Mouse (Mus musculus) splenic B cell, adult 2 months (primary cell): Measurements from ENCODE around the gene Trpm6.
"Not testable (repeated sequence)": the region's sequence is repeated elsewhere in the genome, so short reads cannot be mapped to it uniquely, and the experiment has no call there.

Experiments used
- DNase-seq: peaks from one replicate; pipeline ENCODE4 v3.0.0-alpha.2; 2011; ENCODE audit warnings: low read depth, low spot score
- H3K27me3 ChIP-seq: 2 replicates; pipeline ENCODE4 v1.6.1; 2012; ENCODE audit warnings: mild to moderate bottlenecking, low read length, moderate library complexity, mixed read lengths; ENCODE audit not compliant: control insufficient read depth, poor library complexity, insufficient read depth, severe bottlenecking
- H3K36me3 ChIP-seq: 2 replicates; pipeline ENCODE4 v1.6.1; 2012; ENCODE audit warnings: mild to moderate bottlenecking, low read length, moderate library complexity, mixed read lengths; ENCODE audit not compliant: control insufficient read depth, poor library complexity, insufficient read depth, severe bottlenecking

Trpm6 gene

DNA sequence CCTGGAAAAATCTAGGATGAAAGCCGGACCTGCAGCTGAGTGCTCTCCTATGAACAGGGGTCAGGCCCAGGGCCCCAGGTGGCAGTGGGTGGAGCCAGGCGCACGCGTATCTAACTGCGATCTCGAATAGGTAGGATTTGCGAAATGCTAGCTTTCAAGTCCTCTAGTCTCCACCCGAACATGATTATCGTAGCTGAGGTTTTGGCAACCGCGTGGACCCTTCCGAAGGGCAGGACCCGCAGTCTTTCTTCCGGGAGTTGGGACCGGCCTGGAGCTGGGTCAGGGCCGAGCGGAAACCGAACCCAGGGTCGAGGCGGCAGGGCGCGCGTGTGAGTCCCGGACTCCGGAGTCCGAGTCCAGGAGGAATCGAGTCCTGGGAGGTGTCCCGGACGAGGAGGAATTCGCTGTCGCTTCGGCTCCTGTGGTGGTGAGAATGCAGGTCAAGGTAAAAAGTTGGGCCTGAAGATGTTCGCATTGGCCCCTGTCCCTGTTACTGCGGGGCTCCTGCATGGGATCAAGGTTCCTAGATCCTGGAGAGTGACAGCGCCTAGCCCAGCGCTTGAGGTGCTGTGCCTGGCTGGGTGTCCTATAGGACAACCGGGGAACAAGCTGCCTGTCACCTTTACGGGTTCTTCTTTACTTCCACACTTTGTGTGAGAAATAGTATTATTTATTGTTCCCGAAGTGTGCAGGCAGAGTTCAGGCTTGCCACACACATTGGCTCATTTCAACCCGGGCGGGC is at the start of gene Trpm6:
Trpm6 (plus strand) TSS at position 386 of the 742 bp plus-strand sequence.
- Histone ChIP-seq H3K27me3 (no peaks in the 10 kb centered on the region), H3K36me3 (no peaks in the 10 kb centered on the region)
- no peak for DNase-seq

DNA sequence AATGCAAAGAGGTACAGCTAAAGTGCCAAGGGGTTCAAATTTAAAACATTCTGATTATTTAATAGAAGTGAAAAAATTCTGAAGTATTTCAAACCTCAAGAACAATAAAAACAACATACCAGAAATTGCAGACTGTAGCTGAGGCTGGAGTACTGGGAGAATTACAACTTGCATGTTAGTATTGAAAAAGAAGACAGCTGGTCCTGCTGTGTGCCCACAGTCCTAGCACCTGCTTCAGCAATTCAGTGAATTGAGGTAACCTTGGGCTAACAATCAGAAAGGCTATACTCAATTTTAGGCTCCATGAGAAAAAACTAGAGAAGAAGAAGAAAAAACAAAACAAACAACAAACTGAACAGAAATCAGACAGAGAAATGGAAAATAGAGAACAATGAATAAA is 41.7 kb upstream of the Trpm6 start:
- Histone ChIP-seq H3K27me3 (no peaks in the 10 kb centered on the region; the same call in 1 of the 2 replicates), H3K36me3 (no peaks in the 10 kb centered on the region)
- DNase-seq = no peak

DNA sequence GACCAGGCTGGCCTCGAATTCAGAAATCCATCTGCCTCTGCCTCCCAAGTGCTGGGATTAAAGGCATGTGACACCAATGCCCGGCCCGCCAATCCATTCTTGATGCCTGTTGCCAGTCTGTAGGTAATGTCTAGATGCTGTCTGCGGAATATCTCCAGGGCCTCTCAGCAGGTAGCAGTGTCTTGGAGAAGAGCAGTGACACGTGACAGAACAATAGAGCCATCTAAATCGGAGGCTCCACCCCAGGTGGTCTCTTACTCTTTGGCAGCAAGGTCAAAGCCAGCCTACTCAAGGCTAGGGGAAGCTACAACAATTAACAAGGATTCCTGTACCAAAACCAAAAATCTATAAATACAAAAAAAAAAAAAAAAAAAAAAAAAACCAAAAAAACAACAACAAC is 38.9 kb upstream of the Trpm6 start:
- no peak for DNase-seq
- H3K27me3 ChIP-seq = no peaks in the 10 kb centered on the region; the same call in 1 of the 2 replicates
- no peaks in the 10 kb centered on the region for H3K36me3 ChIP-seq

DNA sequence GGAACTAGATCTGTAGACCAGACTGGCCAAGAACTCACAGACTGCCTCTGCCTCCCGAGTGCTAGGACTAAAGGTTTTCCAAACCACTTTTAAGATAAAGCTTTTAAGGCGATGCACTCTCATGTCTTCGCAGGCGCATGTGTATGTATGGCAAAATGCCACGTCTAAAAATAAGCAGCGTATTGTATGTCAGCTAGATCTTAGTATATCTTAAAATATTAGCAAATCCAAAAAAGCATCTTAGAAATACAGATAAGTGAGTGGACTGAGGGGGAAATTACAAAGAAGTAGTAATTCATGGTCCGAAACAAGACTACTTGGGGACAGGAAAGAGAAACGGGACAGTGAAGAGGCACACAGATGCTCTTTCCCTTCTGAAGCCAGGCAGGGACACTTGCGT is 38.2 kb upstream of the Trpm6 start:
- no peak for DNase-seq
- H3K36me3 ChIP-seq = no peaks in the 10 kb centered on the region
- no peaks in the 10 kb centered on the region; the same call in 1 of the 2 replicates for H3K27me3 ChIP-seq

DNA sequence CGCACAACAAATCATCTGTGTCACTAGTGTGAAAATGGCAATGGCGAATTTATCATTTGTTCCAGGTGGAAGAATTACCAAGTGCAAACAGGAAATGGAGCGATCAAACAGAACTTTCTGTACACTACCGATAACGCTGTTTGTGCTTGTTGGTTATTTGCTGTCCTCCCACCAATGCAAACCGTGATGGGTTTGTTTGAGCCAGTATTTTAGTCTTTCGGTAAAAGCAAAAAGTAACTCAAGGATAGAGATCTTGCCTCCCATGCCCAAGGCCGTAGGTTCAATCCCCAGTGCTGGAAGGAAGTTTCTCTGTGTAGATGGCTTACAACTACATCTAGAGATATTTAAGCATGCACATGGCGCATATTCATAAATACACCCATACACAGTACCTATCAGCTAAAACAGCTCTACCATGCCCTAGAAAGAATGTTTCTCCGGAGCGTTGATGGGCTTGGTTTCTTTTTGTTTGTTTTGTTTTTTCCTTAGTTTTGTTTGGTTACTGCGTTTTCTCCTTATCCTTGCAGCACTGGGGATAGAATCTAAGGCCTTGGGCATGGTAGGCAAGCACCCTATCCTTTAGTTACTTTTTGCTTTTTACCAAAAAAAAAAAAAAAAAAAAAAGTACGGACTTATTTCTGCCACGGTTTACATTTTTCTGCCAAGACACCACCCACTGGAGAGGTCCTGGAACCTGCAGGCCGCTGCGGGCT is 37.5 kb upstream of the Trpm6 start:
- no peaks in the 10 kb centered on the region; the same call in 1 of the 2 replicates for H3K27me3 ChIP-seq
- DNase-seq = peak; percentile 8
- no peaks in the 10 kb centered on the region for H3K36me3 ChIP-seq

DNA sequence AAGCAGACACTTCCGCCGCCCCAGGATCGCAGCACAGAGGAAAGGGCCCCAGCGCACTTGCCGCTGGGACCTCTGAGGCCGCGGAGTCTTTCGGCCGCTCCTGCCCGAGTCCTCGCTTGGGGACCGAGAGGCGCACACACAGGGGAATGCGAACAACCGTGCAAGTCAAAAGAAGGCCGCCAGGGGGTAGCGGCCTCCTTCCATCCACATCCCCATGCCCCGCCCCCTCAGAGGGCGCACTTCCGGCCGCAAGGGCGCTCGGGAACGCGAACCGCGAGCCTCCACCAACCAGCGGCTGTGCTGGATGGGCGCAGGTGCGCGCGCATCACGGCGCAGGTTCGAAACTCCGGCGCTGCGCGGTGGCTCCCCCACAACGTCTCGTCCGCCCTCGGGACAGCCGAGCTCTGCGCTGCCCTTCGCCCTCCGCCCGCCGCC is 36.9 kb upstream of the Trpm6 start, which contains the start of gene D030056L22Rik:
D030056L22Rik (plus strand) TSS at position 328 of the 435 bp plus-strand sequence.
- Histone ChIP-seq H3K27me3 (no peaks in the 10 kb centered on the region; the same call in 1 of the 2 replicates), H3K36me3 (no peaks in the 10 kb centered on the region)
- peak; percentile 99 for DNase-seq

DNA sequence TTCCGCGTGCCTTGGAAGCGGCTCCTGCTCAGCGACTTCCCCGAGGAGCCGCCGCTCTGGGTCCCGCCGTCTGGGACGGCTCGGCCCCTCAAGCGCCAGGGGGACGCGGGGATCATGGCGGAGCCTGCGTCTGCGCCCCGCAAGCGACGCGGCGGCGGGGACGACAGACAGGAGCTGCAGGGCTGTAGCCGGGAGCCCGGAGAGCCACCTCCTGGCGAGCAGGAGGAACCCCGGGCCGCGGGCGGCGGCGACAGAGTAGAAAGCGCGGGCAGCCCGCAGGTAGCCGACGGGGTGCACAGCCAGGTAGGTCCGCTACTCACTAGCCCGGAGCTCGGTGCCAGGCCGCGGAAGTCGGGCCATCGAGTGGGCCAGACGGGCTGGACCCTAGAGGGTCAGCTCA is 36.4 kb upstream of the Trpm6 start:
- DNase-seq = peak; percentile 62
- H3K27me3 ChIP-seq, H3K36me3 ChIP-seq: not testable (repeated sequence)

DNA sequence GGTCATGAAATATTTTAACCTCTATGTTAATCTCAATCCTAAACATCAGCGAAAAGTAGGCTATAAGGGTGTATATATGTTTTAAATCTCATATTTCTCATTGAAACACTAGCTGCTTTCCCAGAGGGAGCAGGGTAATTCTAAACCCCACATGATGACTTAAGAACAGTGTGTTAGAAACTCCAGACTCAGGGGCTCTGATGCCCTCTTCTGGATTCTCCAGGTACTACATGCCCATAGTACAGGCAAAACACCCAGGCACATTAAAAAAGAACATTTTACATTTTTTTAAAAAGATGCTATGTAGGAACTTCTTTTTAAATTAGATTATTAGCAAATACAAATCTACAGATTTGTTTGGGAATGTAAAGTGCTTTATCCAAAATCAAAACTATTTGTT is 33.4 kb upstream of the Trpm6 start:
- H3K27me3 ChIP-seq = no peaks in the 10 kb centered on the region; the same call in 1 of the 2 replicates
- H3K36me3 ChIP-seq = 0 out of 2 replicates have a peak, but pooled peaks cover 3% of the 10 kb centered on the region
- peak; percentile 86 for DNase-seq

DNA sequence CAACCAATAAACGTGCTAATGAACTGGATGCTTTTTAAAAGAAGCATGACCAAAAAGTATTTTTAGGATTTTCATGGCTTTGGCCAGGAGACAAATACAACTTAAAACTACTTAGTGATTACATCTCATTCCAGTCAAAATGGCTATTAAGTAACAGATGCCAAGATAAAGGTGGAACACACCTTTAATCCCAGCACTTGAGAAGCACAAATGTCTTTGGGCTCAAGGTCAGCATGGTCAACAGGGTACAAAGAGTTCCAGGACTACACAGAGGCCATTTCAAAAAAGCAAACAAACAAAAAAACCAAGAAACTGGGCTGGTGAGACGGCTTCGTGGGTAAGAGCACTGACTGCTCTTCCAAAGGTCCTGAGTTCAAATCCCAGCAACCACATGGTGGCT is 29.4 kb upstream of the Trpm6 start:
- H3K36me3 ChIP-seq = 0 out of 2 replicates have a peak, but pooled peaks cover 3% of the 10 kb centered on the region
- no peak for DNase-seq

DNA sequence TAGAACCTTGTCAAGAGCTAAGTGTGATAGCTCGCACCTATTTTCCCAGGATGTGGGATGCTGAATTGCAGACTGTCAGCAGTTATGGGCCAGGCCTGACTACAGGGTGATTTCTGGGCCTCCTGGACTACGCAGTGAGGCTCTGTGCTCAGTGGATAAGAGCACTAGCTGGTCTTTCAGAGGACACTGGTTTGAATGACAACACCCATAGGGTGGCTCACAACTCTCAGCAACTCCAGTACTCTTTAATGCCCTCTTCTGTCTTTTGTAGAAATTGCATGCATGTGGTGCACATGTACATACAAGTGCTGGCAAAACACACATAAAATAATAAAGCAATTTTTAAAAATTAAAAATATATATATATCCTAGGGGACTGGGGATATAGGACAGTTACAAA is 24.6 kb upstream of the Trpm6 start:
- Histone ChIP-seq H3K36me3 (no peaks in the 10 kb centered on the region), H3K27me3 (no peaks in the 10 kb centered on the region)
- DNase-seq = no peak

More for the DNA sequence above, 29.4 kb upstream of the Trpm6 start:
- H3K27me3 ChIP-seq = no peaks in the 10 kb centered on the region

DNA sequence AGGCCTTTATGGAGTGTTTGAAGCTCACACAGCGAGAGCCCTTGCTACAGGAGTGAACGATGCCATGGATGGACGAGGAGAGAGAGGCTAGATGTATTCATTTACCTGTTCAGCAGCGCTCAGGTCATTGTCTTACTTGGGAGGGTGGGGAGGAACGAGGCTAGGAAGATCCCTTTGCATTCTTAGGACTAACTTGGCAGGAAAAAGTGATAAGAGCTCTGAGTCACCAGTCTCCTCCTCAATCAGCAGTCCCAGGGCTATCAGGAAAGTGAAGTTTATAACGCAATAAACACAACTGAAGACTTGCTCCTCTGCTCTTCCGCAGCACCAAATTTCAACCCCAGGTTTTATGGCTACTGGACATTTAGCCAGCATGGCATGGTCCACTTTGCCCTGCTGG is 19.5 kb upstream of the Trpm6 start:
- H3K27me3 ChIP-seq = no peaks in the 10 kb centered on the region
- no peak for DNase-seq
- no peaks in the 10 kb centered on the region for H3K36me3 ChIP-seq

DNA sequence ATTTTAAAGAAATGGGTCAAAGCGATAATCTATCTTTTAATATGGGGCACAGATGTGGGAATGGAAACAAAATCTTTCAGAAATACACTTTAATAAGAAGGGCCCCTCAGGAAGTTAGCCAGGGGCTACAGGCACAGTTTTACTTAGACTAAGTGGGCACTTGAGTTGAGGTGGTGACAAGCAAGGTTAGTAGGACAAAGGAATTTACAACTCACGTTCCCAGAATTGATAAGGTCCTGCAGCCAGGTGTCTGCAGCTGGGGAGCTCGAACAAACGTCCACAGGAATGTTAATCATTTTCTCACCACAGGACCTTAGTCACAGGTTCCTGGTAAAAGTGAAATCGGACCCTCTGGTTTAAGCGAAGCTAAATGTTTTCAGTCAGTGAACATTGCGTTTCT is 18.7 kb upstream of the Trpm6 start:
- Histone ChIP-seq H3K27me3 (no peaks in the 10 kb centered on the region), H3K36me3 (no peaks in the 10 kb centered on the region)
- no peak for DNase-seq

DNA sequence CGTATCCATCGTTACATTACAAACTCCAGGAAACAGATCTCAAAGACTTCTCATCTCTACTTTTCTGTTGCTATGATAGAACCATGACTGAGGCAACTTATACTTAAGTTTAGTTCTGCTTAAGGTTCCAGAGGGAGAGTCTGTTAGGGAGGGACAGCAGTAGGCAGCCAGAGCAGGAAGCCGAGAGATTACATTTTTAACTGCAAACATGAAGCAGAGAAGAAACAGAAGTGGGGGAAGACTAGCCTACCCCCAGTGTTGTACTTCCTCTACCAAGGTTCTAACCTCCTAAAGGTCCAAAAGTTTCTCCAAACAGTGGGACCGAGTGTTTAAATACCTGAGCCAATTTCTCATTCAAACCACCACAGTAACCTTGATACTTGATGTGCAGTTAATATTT is 13.9 kb upstream of the Trpm6 start:
- DNase-seq = no peak
- no peaks in the 10 kb centered on the region for H3K36me3 ChIP-seq

DNA sequence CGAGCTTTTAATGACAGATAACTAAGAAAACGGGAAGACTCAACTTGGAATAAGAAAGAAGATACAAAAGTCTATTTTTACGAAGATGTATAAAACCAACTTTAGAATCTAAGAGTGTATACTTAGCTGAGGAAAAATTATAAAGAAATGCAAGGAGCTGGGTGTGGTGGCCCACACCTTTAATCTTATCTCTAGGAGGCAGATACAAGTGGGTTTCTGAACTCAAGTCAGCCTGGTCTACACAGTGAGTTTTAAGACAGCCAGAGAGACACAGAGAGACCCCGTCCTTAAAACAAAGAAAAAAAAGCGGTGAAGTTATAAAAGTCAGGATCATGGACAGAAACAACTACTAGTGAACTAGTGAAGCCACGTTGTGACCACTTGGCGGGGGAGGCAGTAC is 10.6 kb upstream of the Trpm6 start:
- DNase-seq = no peak
- H3K27me3 ChIP-seq = no peaks in the 10 kb centered on the region
- no peaks in the 10 kb centered on the region for H3K36me3 ChIP-seq

More for the DNA sequence above, 13.9 kb upstream of the Trpm6 start:
- H3K27me3 ChIP-seq = no peaks in the 10 kb centered on the region

DNA sequence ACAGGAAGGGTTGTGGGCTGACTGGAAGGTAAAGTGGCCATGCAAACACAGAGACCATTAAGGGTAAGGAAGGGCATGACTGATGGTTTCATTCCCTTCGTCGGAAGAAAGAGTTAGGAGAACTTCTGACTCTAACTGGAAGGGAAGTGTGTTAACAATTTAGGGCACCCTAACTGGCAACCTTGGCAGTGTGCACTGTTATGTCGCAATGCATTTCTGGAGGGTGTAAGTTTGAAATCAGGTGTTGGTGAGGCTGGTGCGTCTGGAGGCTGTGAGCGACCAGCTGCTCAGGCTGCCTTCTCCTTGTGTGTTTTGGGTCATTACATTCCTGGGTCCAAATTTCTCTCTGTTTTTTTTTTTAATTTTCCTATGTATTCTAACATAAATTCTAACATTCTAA is 5.8 kb upstream of the Trpm6 start:
- Histone ChIP-seq H3K36me3 (no peaks in the 10 kb centered on the region), H3K27me3 (no peaks in the 10 kb centered on the region)
- no peak for DNase-seq
